Mouse (Mus musculus) limb, embryonic 12.5 days (tissue): ENCODE measurements at regions not wholly inside any gene's neighbourhood (a gene's known extent, or its start where the extent isn't known, plus 50 kb on each side); places are given as distances from the start of the nearest gene placed in this dataset.
A peak's percentile ranks its signal among the peaks of the same experiment; 100 is the strongest.

Source experiments
- ATAC-seq: fragments of 200-750 bp; cut with Nextera tagmentation; 2 replicates; pipeline ENCODE4 v1.8.0; 2017; ENCODE audit warnings: low read depth, moderate TSS enrichment; ENCODE audit not compliant: insufficient number of reproducible peaks, insufficient read depth, low FRiP score, low TSS enrichment
- H3K27ac ChIP-seq: fragments of 300-500 bp; sonication (generic); 2 replicates; pipeline ENCODE4 v1.5.1; 2016; ENCODE audit warnings: mild to moderate bottlenecking, moderate library complexity
- H3K27me3 ChIP-seq: fragments of 300-500 bp; sonication (generic); 2 replicates; pipeline ENCODE4 v1.6.1; 2016; ENCODE audit warnings: mild to moderate bottlenecking, moderate library complexity
- H3K36me3 ChIP-seq: fragments of 300-500 bp; sonication (generic); 2 replicates; pipeline ENCODE4 v1.6.1; 2016; ENCODE audit warnings: mild to moderate bottlenecking, moderate library complexity
- H3K4me1 ChIP-seq: fragments of 300-500 bp; sonication (generic); replicated peaks from 2 replicates; pipeline ENCODE4 v1.6.1; 2016
- H3K4me2 ChIP-seq: fragments of 300-500 bp; sonication (generic); 2 replicates; pipeline ENCODE4 v1.6.1; 2016; ENCODE audit warnings: mild to moderate bottlenecking, moderate library complexity
- H3K4me3 ChIP-seq: fragments of 300-500 bp; sonication (generic); replicated peaks from 2 replicates; pipeline ENCODE4 v1.5.1; 2016; ENCODE audit warnings: mild to moderate bottlenecking
- H3K9ac ChIP-seq: fragments of 300-500 bp; sonication (generic); replicated peaks from 2 replicates; pipeline ENCODE4 v1.6.1; 2016; ENCODE audit warnings: mild to moderate bottlenecking, moderate library complexity
- H3K9me3 ChIP-seq: fragments of 300-500 bp; sonication (generic); 2 replicates; pipeline ENCODE4 v1.6.1; 2016; ENCODE audit warnings: mild to moderate bottlenecking, moderate library complexity
- WGBS: fragments of 180-500 bp; shearing (Covaris S2); methylation state at CpG from one replicate; pipeline ENCODE4 v1.1.7; 2016; 5-methylcytosine and 5-hydroxymethylcytosine counted together

DNA sequence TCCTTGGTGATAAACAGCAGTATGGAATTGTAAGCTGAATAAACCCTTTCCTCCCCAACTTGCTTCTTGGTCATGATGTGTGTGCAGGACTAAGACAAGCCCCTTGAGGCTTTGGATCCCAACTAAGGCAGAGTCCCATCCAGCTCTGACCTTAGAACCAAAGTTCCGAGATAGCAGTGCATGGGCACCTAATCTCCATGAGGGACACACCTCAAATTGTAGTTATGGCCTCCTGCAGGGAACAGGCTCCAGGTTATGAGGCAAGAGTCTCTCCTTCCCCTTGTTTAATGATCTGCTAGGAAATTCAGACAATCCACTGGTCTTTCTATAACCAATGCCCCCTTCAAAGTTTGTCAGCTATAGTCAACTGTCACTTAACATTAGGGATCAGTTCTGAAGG lies 96.9 kb downstream of the Zfp36l1 start:
- ATAC-seq, result no peak

DNA sequence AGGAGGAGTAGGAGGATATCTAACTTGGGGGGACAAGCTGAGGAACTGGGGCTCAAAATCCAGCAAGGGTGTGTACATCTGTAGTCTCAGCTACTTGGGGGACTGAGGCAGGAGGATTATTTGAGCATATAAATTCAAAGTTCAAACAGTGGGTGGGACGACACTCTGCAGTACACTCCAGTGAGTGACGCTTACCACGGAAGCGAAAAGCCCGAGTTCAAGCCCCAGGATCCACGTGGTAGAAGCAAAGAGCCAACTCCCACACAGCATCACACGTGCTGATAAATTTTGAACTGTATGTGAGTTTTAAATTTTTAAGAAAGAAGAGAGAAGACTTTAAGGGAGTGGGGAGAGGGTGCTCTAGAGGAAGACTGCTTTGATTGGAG lies 98.2 kb downstream of the Zfp36l1 start:
- 0 out of 2 replicates have a peak, but pooled peaks have one; percentile 45 for ATAC-seq
- Histone ChIP-seq H3K9ac (no peak overlapping the region), H3K27ac (peak overlapping the region; percentile 87), H3K4me3 (no peak overlapping the region), H3K4me1 (peaks cover 37% of the 10 kb centered on the region), H3K4me2 (peak overlapping the region; percentile 13), H3K27me3 (no peaks in the 10 kb centered on the region), H3K9me3 (no peaks in the 10 kb centered on the region), H3K36me3 (no peaks in the 10 kb centered on the region)
- WGBS, result 56% methylated on average over 7 of the region's 7 CpGs

More for the DNA sequence above, 96.9 kb downstream of the Zfp36l1 start:
- Histone ChIP-seq H3K36me3 (no peaks in the 10 kb centered on the region), H3K27me3 (no peaks in the 10 kb centered on the region), H3K4me3 (no peak overlapping the region), H3K4me2 (no peak overlapping the region), H3K9ac (no peak overlapping the region), H3K27ac (no peak overlapping the region), H3K4me1 (peaks cover 50% of the 10 kb centered on the region), H3K9me3 (no peaks in the 10 kb centered on the region)
- 91% methylated on average over 1 of the region's 1 CpGs for WGBS

DNA sequence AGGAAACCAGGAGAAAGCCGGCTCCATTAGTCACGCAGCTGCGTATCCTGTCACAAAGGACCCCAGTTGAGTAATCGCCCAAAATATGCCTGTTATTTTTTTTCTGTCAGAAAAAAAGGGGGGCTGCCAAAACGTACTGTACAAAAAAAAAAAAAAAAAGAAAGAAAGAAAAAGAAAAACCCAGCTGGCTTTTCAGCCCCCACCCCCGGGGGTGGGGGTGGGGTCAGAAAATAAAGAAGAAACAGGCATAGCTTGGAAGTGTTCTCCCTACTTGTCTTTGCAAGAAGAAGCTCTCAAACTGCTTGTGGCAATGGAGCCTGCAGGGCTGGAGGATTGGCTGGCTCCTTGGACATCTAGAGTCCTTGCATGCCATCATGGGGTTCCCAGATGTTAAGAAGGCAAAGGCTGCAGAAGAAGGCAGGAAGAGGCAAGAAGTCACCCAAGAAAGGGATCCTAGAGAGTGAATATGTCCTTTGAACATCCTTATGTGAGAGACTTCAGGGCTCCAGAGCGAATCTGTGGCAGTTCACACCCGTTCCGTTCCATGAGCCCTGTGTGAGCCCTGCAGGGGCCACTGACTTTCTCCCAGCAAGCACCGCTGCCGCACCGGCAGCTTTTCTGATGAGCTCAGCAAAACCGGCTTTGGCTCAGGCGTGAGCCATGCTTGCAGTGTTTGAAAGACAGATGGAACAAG lies 98.8 kb downstream of the Zfp36l1 start:
- 0 out of 2 replicates have a peak, but pooled peaks have one; percentile 45 for ATAC-seq
- Histone ChIP-seq H3K9ac (no peak overlapping the region), H3K4me1 (peaks cover 36% of the 10 kb centered on the region), H3K27me3 (no peaks in the 10 kb centered on the region), H3K36me3 (no peaks in the 10 kb centered on the region), H3K27ac (peak overlapping the region; percentile 87), H3K9me3 (no peaks in the 10 kb centered on the region), H3K4me2 (peak overlapping the region; percentile 24), H3K4me3 (no peak overlapping the region)
- WGBS, result 26% methylated on average over 14 of the region's 14 CpGs

DNA sequence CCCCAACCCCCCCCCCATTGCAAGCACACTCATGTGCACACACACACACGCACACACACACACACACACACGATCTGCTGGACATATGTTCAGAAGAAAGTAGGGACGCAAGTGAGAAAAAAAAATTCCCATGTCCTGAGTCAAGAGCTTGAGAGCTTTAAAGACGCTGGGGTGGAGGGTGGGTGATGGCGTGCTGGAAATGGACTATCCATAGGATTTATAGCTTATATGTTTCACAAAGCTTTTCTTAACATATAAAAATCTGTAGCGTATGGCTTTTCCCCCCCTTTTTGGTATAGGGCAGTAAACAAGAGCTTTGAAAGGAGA lies 99.3 kb downstream of the Zfp36l1 start:
- Histone ChIP-seq H3K4me1 (peaks cover 34% of the 10 kb centered on the region), H3K27ac (peak overlapping the region; percentile 87), H3K27me3 (no peaks in the 10 kb centered on the region), H3K9ac (no peak overlapping the region), H3K36me3 (no peaks in the 10 kb centered on the region), H3K4me3 (no peak overlapping the region), H3K4me2 (peak overlapping the region; percentile 24), H3K9me3 (no peaks in the 10 kb centered on the region)
- WGBS, result 45% methylated on average over 6 of the region's 6 CpGs
- ATAC-seq, result peak; percentile 12; the same call in 1 of the 2 replicates

DNA sequence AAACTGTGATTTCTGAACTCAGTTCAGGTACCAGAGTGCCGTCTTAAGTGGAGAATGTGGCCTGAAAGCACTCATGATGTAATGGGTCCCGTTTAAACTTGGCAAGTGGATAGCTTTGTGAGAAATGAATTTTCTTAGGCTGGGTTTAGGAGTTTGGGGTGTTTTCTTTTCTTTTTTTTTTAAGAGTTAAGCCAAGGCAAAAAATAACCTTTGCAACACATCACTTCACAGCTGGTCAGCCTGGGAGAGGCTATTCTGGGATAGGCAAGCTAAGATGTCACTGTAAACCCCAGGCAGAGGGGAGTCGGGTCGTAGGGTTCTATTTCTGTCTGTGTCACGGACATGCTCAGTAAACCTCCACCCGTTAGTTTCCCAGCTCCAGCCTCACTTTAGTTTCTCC lies 100.9 kb downstream of the Zfp36l1 start:
- no peak overlapping the region for H3K9ac ChIP-seq
- H3K27ac ChIP-seq, result peak overlapping the region; percentile 31; the same call in 1 of the 2 replicates
- no peaks in the 10 kb centered on the region for H3K9me3 ChIP-seq
- H3K4me1 ChIP-seq, result peaks cover 19% of the 10 kb centered on the region
- H3K4me2 ChIP-seq, result no peak overlapping the region
- H3K36me3 ChIP-seq, result no peaks in the 10 kb centered on the region
- no peak for ATAC-seq
- WGBS, result 82% methylated on average over 6 of the region's 6 CpGs
- H3K4me3 ChIP-seq, result no peak overlapping the region
- no peaks in the 10 kb centered on the region for H3K27me3 ChIP-seq

DNA sequence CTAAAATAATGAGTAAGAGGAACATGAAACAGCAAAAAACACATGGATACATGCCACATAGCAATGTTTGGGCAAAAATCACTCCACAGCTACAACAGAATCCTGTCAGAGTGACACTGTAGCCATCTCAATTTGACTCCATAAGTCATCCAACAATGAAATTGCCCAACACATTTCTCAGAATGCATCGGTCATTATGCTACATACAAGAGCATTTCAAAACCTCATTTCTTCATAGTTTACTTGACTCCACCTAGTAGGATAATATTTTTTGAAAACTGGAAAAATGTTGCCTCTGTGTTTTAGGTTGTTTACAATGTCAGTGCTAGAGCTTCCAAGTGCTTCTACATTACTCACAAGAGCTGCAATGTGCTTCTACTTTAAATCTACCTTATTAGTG lies 101.9 kb downstream of the Zfp36l1 start:
- no peak for ATAC-seq
- Histone ChIP-seq H3K4me2 (no peak overlapping the region), H3K4me3 (no peak overlapping the region), H3K9ac (no peak overlapping the region), H3K9me3 (no peaks in the 10 kb centered on the region), H3K36me3 (no peaks in the 10 kb centered on the region), H3K4me1 (peaks cover 19% of the 10 kb centered on the region), H3K27me3 (no peaks in the 10 kb centered on the region), H3K27ac (no peak overlapping the region)
- 98% methylated on average over 1 of the region's 1 CpGs for WGBS

DNA sequence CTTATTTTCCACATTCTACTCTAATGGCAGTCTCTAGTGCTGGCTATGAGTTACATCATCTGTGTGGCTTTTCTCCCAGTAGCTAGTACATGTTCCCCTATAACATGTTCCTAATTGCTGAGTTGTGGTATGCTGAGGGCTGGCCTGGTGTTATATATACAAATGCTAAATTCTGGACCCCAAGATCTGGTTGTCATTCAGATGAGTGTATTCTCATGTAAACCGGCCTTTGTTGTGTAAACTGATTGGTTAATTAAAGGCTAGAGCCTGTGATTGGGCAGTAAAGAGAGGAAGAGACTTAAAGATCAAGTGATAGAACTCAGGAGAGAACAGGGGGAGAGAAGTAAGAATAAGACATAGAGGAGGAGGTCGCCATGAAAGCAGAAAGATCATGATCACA lies 102.6 kb downstream of the Zfp36l1 start:
- Histone ChIP-seq H3K4me3 (no peak overlapping the region), H3K9me3 (no peaks in the 10 kb centered on the region), H3K27me3 (no peaks in the 10 kb centered on the region), H3K36me3 (no peaks in the 10 kb centered on the region), H3K4me1 (peaks cover 19% of the 10 kb centered on the region), H3K9ac (no peak overlapping the region), H3K4me2 (no peak overlapping the region), H3K27ac (no peak overlapping the region)
- no peak for ATAC-seq
- 54% methylated on average over 2 of the region's 2 CpGs for WGBS

DNA sequence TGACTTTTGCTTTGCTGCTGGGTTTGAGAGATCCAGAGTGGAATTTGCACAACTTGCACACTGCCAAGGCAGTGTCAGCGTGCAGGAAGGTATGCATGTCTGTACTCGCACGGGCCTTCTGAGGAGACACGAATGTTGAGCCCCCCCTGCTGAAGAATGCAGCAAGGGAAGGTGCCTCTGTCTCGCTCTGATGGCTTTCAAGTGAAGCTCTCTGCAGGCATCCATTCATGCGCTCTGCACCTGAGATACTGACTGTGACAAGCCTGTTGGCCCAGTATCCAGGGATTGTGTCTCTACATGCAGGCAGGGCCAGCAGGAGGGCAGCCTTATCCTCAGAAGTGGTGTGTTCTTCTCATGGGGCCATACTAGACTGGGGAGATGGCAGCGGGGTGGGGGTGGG lies 105.0 kb downstream of the Zfp36l1 start:
- no peaks in the 10 kb centered on the region for H3K9me3 ChIP-seq
- 41% methylated on average over 7 of the region's 7 CpGs for WGBS
- H3K4me3 ChIP-seq, result no peak overlapping the region
- no peak for ATAC-seq
- H3K9ac ChIP-seq, result no peak overlapping the region
- no peak overlapping the region for H3K4me2 ChIP-seq
- H3K4me1 ChIP-seq, result peaks cover 6% of the 10 kb centered on the region
- no peak overlapping the region for H3K27ac ChIP-seq
- H3K27me3 ChIP-seq, result no peaks in the 10 kb centered on the region
- no peaks in the 10 kb centered on the region for H3K36me3 ChIP-seq

DNA sequence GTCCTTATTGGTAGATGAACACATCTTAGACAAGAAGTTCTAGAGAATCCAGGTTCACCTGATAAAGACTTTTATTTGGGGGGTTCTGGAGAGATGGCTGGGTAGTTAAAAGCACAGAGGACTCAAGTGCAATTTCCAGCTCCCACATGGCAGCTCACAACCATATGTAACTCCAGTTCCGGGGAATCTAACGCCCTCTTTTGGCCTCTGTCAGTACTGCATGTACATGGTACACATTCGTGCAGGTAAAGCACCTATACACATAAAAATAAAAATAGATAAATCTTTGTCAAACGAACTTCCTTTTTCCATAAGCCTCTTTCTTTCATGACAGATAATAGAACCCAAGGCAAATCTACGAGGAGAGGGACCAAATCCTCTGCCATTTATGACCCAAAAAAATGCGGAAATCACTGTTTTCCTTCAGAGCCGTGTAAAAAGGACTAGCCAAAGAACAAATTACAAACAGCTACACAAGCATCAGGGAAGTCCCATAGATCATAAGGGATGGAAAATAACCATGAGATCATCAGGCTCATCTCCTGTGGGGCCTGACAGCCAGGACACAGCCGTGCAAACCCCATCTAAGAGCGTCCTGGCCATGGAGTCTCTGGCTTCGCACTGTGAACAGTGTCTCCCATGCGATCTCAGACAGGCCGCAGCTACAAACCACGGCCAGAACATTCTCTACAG lies 107.4 kb downstream of the Zfp36l1 start:
- H3K9ac ChIP-seq, result no peak overlapping the region
- no peaks in the 10 kb centered on the region for H3K27me3 ChIP-seq
- H3K36me3 ChIP-seq, result no peaks in the 10 kb centered on the region
- no peak overlapping the region for H3K4me2 ChIP-seq
- peak overlapping the region; percentile 1; the same call in 1 of the 2 replicates for H3K27ac ChIP-seq
- no peaks in the 10 kb centered on the region for H3K9me3 ChIP-seq
- peaks cover 22% of the 10 kb centered on the region for H3K4me1 ChIP-seq
- WGBS, result 86% methylated on average over 13 of the region's 13 CpGs
- ATAC-seq, result no peak
- H3K4me3 ChIP-seq, result no peak overlapping the region

DNA sequence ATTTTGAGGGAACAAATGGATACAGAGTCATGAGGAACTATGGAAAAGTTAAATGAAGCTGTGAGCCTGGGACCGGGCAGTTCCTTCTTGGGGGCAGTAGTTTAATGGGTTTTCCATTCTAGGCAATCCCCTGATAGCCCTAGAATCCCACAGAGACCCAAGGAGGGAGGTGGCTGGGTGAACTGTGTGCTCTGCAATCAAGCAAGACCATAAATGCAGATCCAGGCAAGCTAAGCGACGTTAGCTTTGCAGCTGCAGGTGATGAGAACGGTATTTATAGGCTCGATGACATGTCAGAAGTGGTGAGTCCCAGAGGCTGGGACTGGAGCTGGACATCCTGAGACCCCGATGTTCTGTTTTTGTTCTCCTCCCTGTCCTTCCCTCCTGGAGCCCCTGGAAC lies 108.2 kb downstream of the Zfp36l1 start:
- no peaks in the 10 kb centered on the region for H3K9me3 ChIP-seq
- H3K27ac ChIP-seq, result peak overlapping the region; percentile 1; the same call in 1 of the 2 replicates

DNA sequence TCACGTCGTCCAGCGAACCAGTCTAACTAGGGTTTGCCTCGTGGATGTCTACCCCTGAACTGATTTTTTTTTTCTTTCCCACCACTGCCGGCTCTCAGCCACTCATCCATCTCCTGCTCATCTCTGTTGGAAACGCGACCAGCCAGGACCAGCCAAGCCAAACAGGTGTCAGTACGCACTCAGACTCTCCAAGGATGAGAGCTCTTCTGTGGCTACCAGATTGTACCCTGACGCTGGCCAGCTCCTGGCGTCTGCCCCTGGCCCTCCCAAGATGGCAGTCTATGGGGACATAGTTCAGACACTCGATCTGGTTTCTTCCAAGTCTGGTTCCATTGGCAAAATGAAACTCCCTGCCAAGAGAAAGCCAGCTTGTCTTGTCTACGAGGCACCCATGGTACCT lies 109.3 kb downstream of the Zfp36l1 start:
- Histone ChIP-seq H3K36me3 (no peaks in the 10 kb centered on the region), H3K27me3 (no peaks in the 10 kb centered on the region), H3K9me3 (no peaks in the 10 kb centered on the region), H3K4me3 (no peak overlapping the region), H3K4me2 (no peak overlapping the region), H3K4me1 (peaks cover 22% of the 10 kb centered on the region), H3K27ac (peak overlapping the region; percentile 12; the same call in 1 of the 2 replicates), H3K9ac (no peak overlapping the region)
- WGBS, result 92% methylated on average over 12 of the region's 12 CpGs
- no peak for ATAC-seq

More for the DNA sequence above, 108.2 kb downstream of the Zfp36l1 start:
- Histone ChIP-seq H3K27me3 (no peaks in the 10 kb centered on the region), H3K4me3 (no peak overlapping the region), H3K36me3 (no peaks in the 10 kb centered on the region), H3K4me2 (no peak overlapping the region), H3K9ac (no peak overlapping the region), H3K4me1 (peaks cover 22% of the 10 kb centered on the region)
- 34% methylated on average over 6 of the region's 6 CpGs for WGBS
- ATAC-seq, result no peak
